Mouse (Mus musculus): ENCODE results near the gene Fbln7. TPM values are rescaled to one million over a fixed set of nuclear protein-coding genes. Genes with fewer than 3 reads are reported as not detected.

Gene Fbln7
- polyA plus RNA-seq (2012; rRNA removed): 2.0 and 2.2 TPM in 2 replicates

GRCm38 (mm10) chr2:128862636-128863035 lies at the start of gene Fbln7:
TSS of gene Fbln7 (plus strand) at chr2:128862981.

DNA sequence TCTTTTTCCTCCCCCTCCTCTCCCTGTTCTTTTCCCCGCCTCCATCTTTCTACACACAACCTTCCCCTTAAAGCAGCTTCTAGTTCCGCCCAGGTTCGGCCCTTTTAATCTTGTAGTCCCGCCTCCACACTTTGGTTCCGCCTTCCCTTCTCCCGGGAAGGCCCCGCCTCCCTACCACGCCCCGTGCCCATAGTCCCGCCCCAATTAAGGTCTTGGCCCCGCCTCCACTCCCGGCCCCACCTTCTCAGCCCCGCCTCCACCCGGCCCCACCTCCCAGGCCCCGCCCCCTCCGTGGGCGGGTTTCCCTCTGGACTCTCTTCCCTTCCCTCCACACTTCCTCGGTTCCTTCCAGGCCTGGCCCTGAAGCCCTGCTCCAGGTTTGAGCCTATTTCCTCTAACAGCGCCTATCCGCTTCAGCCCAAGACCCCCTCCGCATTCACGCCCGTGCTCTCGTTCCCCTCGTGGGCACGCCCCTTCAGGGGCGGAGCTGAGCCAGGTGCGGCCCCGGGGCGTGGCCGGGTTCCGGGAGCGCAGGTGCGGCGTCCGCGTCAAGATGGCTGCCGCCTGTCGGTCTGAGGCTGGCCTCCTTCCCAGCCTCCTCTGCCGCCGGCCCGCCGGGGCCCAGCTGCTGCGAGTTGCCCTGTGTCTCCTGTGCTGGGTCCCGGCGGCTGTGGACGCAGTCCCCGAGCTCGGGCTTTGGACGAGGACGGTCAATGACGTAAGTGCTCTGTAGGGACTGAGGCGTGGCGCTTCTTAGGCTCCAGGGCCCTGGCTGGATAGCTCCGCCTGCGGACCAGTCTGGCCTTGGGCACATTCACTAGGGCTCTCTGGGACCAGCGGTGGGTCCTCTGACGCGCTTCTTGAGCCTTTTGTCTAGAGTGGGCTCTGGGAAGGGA lies 44.7 kb upstream of the Fbln7 start, which contains the start of gene Tmem87b:
Gene Tmem87b (plus strand): TSS at position 333 of the 896 bp plus-strand sequence.

DNA sequence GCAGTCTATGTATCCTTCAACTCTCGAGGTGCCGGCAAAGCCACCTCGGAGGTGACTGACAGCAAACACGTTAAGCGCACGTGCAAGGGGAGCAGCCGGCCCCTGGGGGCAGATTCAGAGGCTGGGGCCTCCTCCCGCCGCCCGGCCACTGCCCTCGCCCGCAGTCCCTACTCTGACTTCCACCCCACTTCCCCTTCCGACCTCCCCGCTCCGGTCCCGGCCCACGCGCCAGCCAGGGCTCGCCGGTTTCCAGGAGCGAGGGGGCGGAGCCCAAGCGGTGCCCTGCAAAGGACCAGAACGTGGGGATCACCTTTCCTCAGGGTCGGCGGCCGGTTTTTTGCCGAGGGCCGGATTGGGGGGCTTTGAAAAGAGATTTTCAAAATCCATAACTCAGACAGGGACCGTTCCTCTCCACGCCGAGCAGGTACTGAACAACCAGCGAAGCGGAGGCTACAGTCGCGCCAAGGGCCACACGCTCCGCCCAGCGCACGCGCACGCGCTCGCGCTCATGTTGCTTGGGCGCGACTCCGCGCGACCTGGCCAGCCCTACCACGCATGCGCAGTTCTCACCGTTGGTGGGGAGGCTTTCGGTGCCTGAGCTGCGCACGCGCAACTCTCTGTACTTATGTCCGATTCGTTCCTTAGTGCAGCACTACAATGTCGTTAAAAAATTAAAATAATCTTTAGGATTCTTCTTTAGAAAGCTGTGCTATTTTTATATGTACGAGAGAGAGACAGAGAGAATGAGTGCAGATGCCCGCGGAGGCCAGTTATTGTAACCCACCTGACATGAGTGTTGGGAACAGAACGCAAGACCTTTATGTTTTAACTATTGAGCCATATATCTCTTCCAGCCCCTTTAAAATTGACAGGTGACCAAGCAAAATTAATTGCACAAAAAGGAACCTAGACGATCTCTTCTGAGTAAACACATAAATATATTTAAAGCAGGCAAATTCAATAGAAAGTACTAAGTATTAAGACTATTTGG lies 81.1 kb downstream of the Fbln7 start, which contains the start of gene Zc3h8:
Gene Zc3h8 (minus strand): TSS at position 540 of the 991 bp plus-strand sequence.

Other genes starting within 250 kb of the Fbln7 start
- 48.4 and 49.3 TPM in 2 replicates for gene Anapc1, start 175.6 kb upstream of the Fbln7 start, polyA plus RNA-seq (2012; rRNA removed)
- gene Mertk, start 164.0 kb upstream of the Fbln7 start, polyA plus RNA-seq (2012; rRNA removed): 1.3 and 1.8 TPM in 2 replicates
- gene Tmem87b, start 44.9 kb upstream of the Fbln7 start, polyA plus RNA-seq (2012; rRNA removed): 29.8 and 30.6 TPM in 2 replicates
- 11.5 and 12.4 TPM in 2 replicates for gene Zc3h8, start 81.1 kb downstream of the Fbln7 start, polyA plus RNA-seq (2012; rRNA removed)
- 2.7 and 3.4 TPM in 2 replicates for gene Zc3h6, start 104.4 kb downstream of the Fbln7 start, polyA plus RNA-seq (2012; rRNA removed)
- gene Gm10762, start 104.7 kb downstream of the Fbln7 start, polyA plus RNA-seq (2012; rRNA removed): 13.8 and 14.7 TPM in 2 replicates
- gene Vinac1, start 185.2 kb downstream of the Fbln7 start, polyA plus RNA-seq (2012; rRNA removed): 0.43 and 0.57 TPM in 2 replicates
- 38.2 and 40.5 TPM in 2 replicates for gene Ttl, start 203.0 kb downstream of the Fbln7 start, polyA plus RNA-seq (2012; rRNA removed)
- 29.6 and 33.1 TPM in 2 replicates for gene Polr1b, start 238.0 kb downstream of the Fbln7 start, polyA plus RNA-seq (2012; rRNA removed)

Measured in central nervous system, embryonic 18 days (tissue).